Mouse (Mus musculus): ENCODE results near the gene Bcl7b.
"Not testable (repeated sequence)": the region's sequence is repeated elsewhere in the genome, so short reads cannot be mapped to it uniquely, and the experiment has no call there.

Gene Bcl7b

DNA sequence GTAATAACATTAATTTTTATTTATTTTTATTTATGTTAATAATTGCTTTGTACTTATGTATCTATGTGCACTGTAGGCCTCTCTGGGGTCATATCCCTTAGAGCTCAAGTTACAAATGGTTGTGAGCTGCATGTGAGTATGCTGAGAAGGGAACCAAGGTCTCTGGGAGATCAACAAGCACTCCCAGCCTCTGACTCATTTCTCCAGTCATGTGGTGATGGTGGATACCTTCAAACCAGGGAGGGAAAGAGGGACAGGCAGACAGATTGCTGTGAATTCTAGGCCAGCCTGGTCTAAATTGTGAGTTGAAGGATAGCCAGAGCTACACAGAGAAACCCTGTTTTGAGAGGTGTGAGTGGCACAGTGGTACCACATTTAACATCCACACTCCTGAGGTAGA is 52.9 kb downstream of the Bcl7b start:
- DNase-seq (ENCODE audit: low spot score): no peak

DNA sequence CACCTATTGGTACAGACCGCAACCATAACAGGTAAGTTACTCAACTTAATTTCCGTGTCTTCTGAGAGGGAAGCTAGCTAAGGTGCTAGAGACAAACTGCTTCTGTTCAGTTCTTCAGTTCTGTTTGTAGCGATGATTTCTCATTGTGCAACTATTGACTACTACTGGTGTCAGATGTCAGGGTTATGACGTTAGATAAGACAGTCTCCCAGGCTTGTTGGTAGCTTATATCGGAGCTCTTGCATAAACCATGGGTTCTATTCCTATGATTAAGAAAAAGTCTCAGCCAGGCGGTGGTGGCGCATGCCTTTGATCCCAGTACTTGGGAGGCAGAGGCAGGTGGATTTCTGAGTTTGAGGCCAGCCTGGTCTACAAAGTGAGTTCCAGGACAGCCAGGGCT is 54.0 kb downstream of the Bcl7b start:
- DNase-seq (ENCODE audit: low spot score): no peak

DNA sequence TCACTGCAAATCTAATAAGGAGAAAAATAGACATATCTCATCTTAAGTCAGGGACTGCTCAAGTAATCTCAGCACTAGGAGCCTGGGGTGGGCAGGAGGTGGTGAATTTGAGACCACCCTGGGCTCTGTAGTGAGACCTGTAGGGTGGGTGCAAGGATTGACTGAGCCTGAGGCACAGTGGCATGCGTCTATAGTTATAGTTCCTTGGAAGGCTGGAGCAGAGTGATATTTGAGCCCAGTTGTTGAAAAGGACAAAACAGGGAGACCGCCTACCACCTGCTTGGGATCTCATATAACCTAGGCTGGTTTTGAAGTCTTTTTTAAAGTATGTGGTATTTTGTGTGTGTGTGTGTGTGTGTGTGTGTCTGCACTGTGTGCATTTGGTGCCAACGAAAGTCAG is 56.1 kb downstream of the Bcl7b start:
- no peak for DNase-seq (ENCODE audit: low spot score)

DNA sequence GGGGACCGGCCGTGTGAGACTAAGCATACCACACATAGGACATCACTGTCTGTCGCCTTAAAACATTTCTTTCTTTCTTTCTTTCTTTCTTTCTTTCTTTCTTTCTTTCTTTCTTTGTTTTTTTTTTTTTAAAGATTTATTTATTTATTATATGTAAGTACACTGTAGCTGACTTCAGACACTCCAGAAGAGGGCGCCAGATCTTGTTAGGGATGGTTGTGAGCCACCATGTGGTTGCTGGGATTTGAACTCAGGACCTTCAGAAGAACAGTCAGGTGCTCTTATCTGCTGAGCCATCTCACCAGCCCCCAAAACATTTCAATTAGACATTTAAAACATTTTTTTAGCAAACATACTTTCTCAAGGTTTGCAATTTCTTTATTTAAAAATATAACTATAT is 57.8 kb downstream of the Bcl7b start:
- DNase-seq (ENCODE audit: low spot score): not testable (repeated sequence)

DNA sequence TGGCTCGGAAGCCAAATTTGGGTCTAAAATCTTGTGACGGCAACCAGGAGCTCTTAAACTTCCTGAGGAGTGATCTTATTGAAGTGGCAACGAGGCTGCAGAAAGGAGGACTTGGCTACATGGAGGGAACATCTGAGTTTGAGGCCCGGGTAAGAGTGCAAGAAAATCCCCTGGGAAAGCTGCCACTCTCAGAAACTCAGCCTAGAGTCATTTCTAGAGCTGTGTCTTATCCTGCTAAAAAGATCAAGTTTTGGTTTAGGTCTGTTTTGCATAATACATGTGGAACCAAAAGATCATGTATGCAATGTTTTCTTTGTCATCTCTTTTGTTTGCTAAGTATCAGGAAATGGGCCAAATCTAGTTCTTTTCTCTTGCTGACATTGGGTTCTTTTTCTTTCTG is 62.1 kb downstream of the Bcl7b start:
- no peak for DNase-seq (ENCODE audit: low spot score)

Measured in yolk sac, embryonic 10.5 days (tissue).